Mouse (Mus musculus): Measurements from ENCODE around the gene Gm14401.
"Not testable (repeated sequence)": the region's sequence is repeated elsewhere in the genome, so short reads cannot be mapped to it uniquely, and the experiment has no call there.

Gene Gm14401

GRCm38 (mm10) chr2:177073432-177074423 lies at the start of gene Gm14401:
Gene Gm14401 (plus strand): TSS chr2:177074320.
- not testable (repeated sequence) for DNase-seq

GRCm38 (mm10) chr2:177072807-177073206 lies 1.3 kb upstream of the Gm14401 start:
- DNase-seq = not testable (repeated sequence)

GRCm38 (mm10) chr2:177075015-177075414 lies 895 bp downstream of the Gm14401 start:
- DNase-seq = not testable (repeated sequence)

- DNase-seq = not testable (repeated sequence)
Measured at GRCm38 (mm10) chr2:177079866-177080265, 5.7 kb downstream of the Gm14401 start.

GRCm38 (mm10) chr2:177109086-177109485 lies 35.0 kb downstream of the Gm14401 start:
- not testable (repeated sequence) for DNase-seq

- DNase-seq = not testable (repeated sequence)
Measured at GRCm38 (mm10) chr2:177129097-177129496, 55.0 kb downstream of the Gm14401 start.
